Mouse (Mus musculus): Measurements from ENCODE around the gene Nek6. TPM values are rescaled to one million over a fixed set of nuclear protein-coding genes. Genes with fewer than 3 reads are reported as not detected.

Gene Nek6
- polyA plus RNA-seq, 1 experiment: not detected

- WGBS: 92% methylated on average over 6 of the region's 6 CpGs
- H3K4me1 ChIP-seq (ENCODE audit: control insufficient read depth, insufficient read depth, low read length): peaks cover 10% of the 10 kb centered on the region
- no peak overlapping the region for H3K27ac ChIP-seq (ENCODE audit: insufficient read depth, low read depth, low read length)
- no peak overlapping the region for H3K4me3 ChIP-seq (ENCODE audit: insufficient read depth, low read depth, low read length)
- TF ChIP-seq POLR2A (IDR thresholded peaks at IDR 0.05; ENCODE audit: insufficient read depth, low read depth, low read length) (no peak), CTCF (IDR thresholded peaks at IDR 0.05; ENCODE audit: insufficient read depth, low read depth, low read length) (no peak)
These were observed 30.2 kb upstream of the Nek6 start for GRCm38 (mm10) chr2:38481166-38481778.

DNA sequence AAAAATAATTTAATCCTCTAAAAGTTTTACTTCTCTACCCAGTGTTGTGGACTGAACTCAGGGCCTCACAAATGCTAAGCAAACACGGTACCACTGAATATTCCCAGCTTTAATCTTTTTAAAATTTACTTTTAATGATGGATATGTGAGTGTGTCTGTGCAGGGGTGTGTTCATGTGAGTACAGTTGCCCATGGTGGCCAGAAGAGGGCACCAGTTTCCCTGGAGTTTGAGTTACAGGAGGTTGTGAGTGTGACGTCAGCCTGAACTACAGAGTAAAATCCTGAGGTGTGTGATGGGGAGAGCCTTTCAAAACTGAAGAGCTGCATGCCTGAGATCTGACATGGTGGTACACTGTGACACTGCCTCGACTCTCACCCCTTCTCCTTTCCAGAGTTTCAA, 29.3 kb upstream of the Nek6 start:
- TF ChIP-seq CTCF (IDR thresholded peaks at IDR 0.05; ENCODE audit: insufficient read depth, low read depth, low read length) (no peak), POLR2A (IDR thresholded peaks at IDR 0.05; ENCODE audit: insufficient read depth, low read depth, low read length) (no peak)
- no peak overlapping the region for H3K27ac ChIP-seq (ENCODE audit: insufficient read depth, low read depth, low read length)
- H3K4me1 ChIP-seq (ENCODE audit: control insufficient read depth, insufficient read depth, low read length): peaks cover 10% of the 10 kb centered on the region
- H3K4me3 ChIP-seq (ENCODE audit: insufficient read depth, low read depth, low read length): no peak overlapping the region
- WGBS: 95% methylated on average over 3 of the region's 3 CpGs

- Histone ChIP-seq H3K4me3 (ENCODE audit: insufficient read depth, low read depth, low read length) (no peak overlapping the region), H3K4me1 (ENCODE audit: control insufficient read depth, insufficient read depth, low read length) (peaks cover 10% of the 10 kb centered on the region), H3K27ac (ENCODE audit: insufficient read depth, low read depth, low read length) (no peak overlapping the region)
- WGBS: 93% methylated on average over 7 of the region's 7 CpGs
- TF ChIP-seq POLR2A (IDR thresholded peaks at IDR 0.05; ENCODE audit: insufficient read depth, low read depth, low read length): no peak
These were observed 28.3 kb upstream of the Nek6 start for GRCm38 (mm10) chr2:38483058-38483704.

DNA sequence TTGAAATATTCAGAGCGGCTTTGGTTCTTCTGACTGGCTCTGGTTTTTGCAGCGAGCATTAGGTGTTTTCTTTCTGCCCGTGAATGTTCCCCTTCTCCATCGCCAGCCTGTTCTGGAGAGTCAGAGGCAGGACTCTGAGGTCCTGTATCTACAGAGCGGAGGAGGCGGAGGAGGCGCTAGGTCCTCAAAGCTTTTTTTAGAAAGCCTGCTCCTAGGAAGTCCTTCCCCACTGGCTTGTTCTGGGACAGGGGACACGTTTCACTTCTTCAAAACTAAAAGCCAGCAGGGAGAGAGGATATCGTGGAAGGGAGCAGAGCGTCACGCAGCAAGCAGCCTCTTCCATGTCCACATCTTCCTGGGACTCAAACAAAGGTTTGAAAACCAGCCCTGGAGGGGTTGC, 26.9 kb upstream of the Nek6 start:
- Histone ChIP-seq H3K27ac (ENCODE audit: insufficient read depth, low read depth, low read length) (no peak overlapping the region), H3K4me1 (ENCODE audit: control insufficient read depth, insufficient read depth, low read length) (peaks cover 10% of the 10 kb centered on the region), H3K4me3 (ENCODE audit: insufficient read depth, low read depth, low read length) (no peak overlapping the region)
- WGBS: 78% methylated on average over 11 of the region's 11 CpGs
- TF ChIP-seq CTCF (IDR thresholded peaks at IDR 0.05; ENCODE audit: insufficient read depth, low read depth, low read length) (no peak), POLR2A (IDR thresholded peaks at IDR 0.05; ENCODE audit: insufficient read depth, low read depth, low read length) (no peak)

DNA sequence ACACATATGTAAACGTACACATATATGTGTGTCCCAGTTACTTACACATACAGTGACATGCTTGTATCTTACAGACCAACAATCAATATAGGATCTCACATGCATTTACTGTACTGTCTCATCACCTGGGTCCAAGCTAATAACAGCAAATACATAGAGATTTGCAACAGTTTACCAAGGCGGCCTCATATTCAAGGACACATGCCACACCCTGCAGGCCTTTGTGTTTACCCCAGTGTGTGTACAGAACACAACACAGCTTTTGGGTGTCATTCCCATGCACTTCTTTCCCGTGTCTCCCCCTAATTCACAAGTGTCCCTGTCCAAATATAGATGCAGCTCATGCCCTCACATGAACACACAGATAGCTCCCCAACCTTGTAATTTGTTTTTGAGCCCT, 26.0 kb upstream of the Nek6 start:
- no peak for TF ChIP-seq CTCF (IDR thresholded peaks at IDR 0.05; ENCODE audit: insufficient read depth, low read depth, low read length)
- TF ChIP-seq POLR2A (IDR thresholded peaks at IDR 0.05; ENCODE audit: insufficient read depth, low read depth, low read length): no peak
- Histone ChIP-seq H3K4me3 (ENCODE audit: insufficient read depth, low read depth, low read length) (no peak overlapping the region), H3K27ac (ENCODE audit: insufficient read depth, low read depth, low read length) (no peak overlapping the region), H3K4me1 (ENCODE audit: control insufficient read depth, insufficient read depth, low read length) (peaks cover 10% of the 10 kb centered on the region)
- WGBS: 89% methylated on average over 3 of the region's 3 CpGs

DNA sequence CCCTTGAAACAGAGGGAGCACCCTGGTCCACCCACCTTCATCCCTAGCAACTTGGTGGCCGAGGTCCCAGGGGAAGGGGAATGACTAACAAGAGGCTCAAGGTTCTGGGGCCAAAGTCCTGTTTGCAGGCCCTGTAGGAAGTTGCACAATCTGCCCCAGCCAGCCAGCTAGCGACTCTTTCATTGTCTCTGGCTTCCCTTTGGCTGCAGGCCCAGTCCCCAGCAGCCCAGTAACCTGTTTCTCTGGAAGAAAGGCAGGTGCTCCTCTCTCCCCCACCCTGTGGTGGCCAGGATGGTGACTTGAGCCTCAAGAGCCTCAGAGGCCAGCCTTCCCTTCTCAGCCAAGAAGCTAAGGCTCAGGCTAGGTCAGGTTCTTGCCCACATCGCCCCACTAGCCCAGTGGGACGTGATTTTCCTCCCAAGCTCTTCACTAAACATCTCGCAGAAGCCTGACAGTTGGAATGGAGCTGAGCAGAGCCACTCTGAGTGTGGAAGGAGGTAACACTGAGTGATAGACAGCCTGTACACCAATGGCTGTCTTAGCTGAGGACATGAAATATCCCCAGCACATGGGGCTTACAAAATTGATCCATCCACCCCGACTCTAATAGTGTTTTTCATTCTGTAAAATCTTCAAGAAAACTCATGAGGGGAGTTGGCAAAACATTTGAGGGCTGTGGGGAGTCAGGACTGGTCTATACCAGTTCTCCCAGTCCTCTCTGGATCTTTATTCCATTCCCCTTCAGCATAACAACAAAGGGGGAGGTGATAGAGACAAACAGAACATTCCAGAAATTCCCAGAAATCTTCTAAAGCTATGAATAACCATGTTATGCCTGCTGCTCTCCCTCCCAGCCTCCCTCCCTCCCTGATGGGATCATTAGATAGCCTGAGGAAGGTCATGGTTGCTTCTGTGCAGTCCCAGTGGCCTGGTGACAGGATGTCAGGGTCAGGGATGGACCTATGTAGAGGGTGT, 25.2 kb upstream of the Nek6 start:
- 73% methylated on average over 6 of the region's 6 CpGs for WGBS
- Histone ChIP-seq H3K4me1 (ENCODE audit: control insufficient read depth, insufficient read depth, low read length) (peaks cover 10% of the 10 kb centered on the region), H3K4me3 (ENCODE audit: insufficient read depth, low read depth, low read length) (no peak overlapping the region), H3K27ac (ENCODE audit: insufficient read depth, low read depth, low read length) (no peak overlapping the region)
- TF ChIP-seq CTCF (IDR thresholded peaks at IDR 0.05; ENCODE audit: insufficient read depth, low read depth, low read length): no peak
- no peak for TF ChIP-seq POLR2A (IDR thresholded peaks at IDR 0.05; ENCODE audit: insufficient read depth, low read depth, low read length)

DNA sequence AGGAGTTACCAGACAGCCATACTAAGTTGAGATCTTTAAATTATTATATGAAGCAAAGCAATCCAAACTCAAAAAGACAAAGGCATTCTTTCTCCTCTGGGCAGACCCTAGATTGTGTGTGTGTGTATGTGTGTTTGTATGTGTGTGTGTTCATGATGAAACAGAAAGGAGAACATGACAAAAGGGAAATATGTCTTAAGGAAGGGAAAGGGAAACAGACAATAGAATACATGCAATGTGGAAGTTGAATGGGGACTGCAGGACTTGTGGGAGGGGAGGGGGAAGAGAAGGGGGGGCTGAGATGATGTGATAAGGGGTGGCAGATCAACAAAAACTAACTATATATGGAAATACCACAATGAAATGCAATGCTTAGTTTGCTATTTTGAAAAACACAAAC, 13.8 kb upstream of the Nek6 start:
- TF ChIP-seq CTCF (IDR thresholded peaks at IDR 0.05; ENCODE audit: insufficient read depth, low read depth, low read length) (no peak), POLR2A (IDR thresholded peaks at IDR 0.05; ENCODE audit: insufficient read depth, low read depth, low read length) (no peak)
- no peaks in the 10 kb centered on the region for H3K4me1 ChIP-seq (ENCODE audit: control insufficient read depth, insufficient read depth, low read length)
- no peak overlapping the region for H3K4me3 ChIP-seq (ENCODE audit: insufficient read depth, low read depth, low read length)
- H3K27ac ChIP-seq (ENCODE audit: insufficient read depth, low read depth, low read length): no peak overlapping the region

- no peak for TF ChIP-seq POLR2A (IDR thresholded peaks at IDR 0.05; ENCODE audit: insufficient read depth, low read depth, low read length)
- TF ChIP-seq CTCF (IDR thresholded peaks at IDR 0.05; ENCODE audit: insufficient read depth, low read depth, low read length): no peak
- H3K4me1 ChIP-seq (ENCODE audit: control insufficient read depth, insufficient read depth, low read length): no peaks in the 10 kb centered on the region
- no peak overlapping the region for H3K27ac ChIP-seq (ENCODE audit: insufficient read depth, low read depth, low read length)
- WGBS: 84% methylated on average over 1 of the region's 1 CpGs
- no peak overlapping the region for H3K4me3 ChIP-seq (ENCODE audit: insufficient read depth, low read depth, low read length)
These were observed 9.8 kb upstream of the Nek6 start for GRCm38 (mm10) chr2:38501606-38502005.

DNA sequence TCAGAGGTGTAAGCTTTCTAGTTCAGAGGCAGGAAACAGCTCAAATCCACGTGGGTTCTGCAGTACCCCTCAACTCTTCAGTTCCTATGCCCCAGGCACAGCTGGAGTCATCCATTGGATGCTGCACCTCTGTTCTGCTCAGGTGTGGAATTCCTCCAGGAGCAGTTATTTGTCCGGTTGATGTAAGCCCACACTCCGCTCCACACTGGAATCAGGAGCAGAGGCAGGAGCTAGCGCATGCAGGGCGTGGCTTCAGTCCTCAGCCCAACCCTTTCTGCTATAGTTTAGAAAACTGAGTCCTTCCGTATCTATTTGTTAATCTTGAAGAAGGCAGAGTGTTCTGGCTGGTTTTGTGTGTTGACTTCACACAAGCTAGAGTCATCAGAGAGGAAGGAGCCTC, 9.3 kb upstream of the Nek6 start:
- WGBS: 89% methylated on average over 6 of the region's 6 CpGs
- no peak overlapping the region for H3K4me3 ChIP-seq (ENCODE audit: insufficient read depth, low read depth, low read length)
- H3K27ac ChIP-seq (ENCODE audit: insufficient read depth, low read depth, low read length): no peak overlapping the region
- H3K4me1 ChIP-seq (ENCODE audit: control insufficient read depth, insufficient read depth, low read length): no peaks in the 10 kb centered on the region
- TF ChIP-seq CTCF (IDR thresholded peaks at IDR 0.05; ENCODE audit: insufficient read depth, low read depth, low read length) (no peak), POLR2A (IDR thresholded peaks at IDR 0.05; ENCODE audit: insufficient read depth, low read depth, low read length) (no peak)
